9 mouse cellular contexts compared by ENCODE assay signal in genomic region chr1:74807551-74808071, GRCm38 (mm10). TPM values are rescaled to one million over a fixed set of nuclear protein-coding genes. Genes with fewer than 3 reads are reported as not detected.
A peak's percentile ranks its signal among the peaks of the same experiment; 100 is the strongest.
DNase-seq lines count a peak whose midpoint lies in the region; ATAC-seq and TF ChIP-seq lines count a peak whose summit lies in the region.
"Had no signal": no experiment of that assay in that cellular context is flagged by ENCODE, and none has a peak within 500 bp of the region (broad histone marks: within the 10 kb centered on the region; RNA-seq: fewer than 3 reads in every experiment).

No protein-coding gene starts in this region.

- H3ac ChIP-seq in C2C12 (ENCODE audit: control insufficient read depth, insufficient read length, low read depth): no peak overlapping the region

- TF ChIP-seq CTCF in C2C12 (IDR thresholded peaks at IDR 0.05; ENCODE audit: control insufficient read depth, insufficient read depth, insufficient read length): no peak

- H3K4me2 ChIP-seq in forebrain, embryonic 15.5 days (replicated peaks): peak overlapping the region; percentile 57

- WGBS in forebrain, embryonic 15.5 days: 3% methylated on average over 23 of the region's 23 CpGs
- 1% methylated on average over 23 of the region's 23 CpGs for WGBS in midbrain, embryonic 10.5 days

- peak; percentile 28 for DNase-seq in cerebellum, adult 11-12 months
- no peak for DNase-seq in cerebellum, postnatal 36 days
- DNase-seq in midbrain, embryonic 10.5 days (ENCODE audit: low spot score): no peak
- DNase-seq in frontal cortex, adult 2 months (ENCODE audit: extremely low spot score in 1 of 2, low spot score in 1 of 2): no peak
- DNase-seq in kidney, adult 8-10 months: no peak

- no peak overlapping the region for H3K27ac ChIP-seq in forebrain, embryonic 15.5 days (replicated peaks)
- peak overlapping the region; percentile 70 for H3K27ac ChIP-seq in midbrain, embryonic 10.5 days (replicated peaks)

- ATAC-seq in forebrain, embryonic 15.5 days (replicated peaks): peak; percentile 24; the same call in 1 of the 2 replicates
- no peak for ATAC-seq in erythroid progenitor cell, adult 5-6 weeks (replicated peaks; ENCODE audit: low FRiP score, poor library complexity, severe bottlenecking)

- H3K36me3 ChIP-seq in C2C12 (ENCODE audit: control insufficient read depth, insufficient read depth): no peaks in the 10 kb centered on the region
- no peaks in the 10 kb centered on the region for H3K36me3 ChIP-seq in forebrain, embryonic 15.5 days
- H3K36me3 ChIP-seq in midbrain, embryonic 10.5 days: no peaks in the 10 kb centered on the region

- H3K9ac ChIP-seq in forebrain, embryonic 15.5 days (replicated peaks): no peak overlapping the region

- no peaks in the 10 kb centered on the region for H3K79me2 ChIP-seq in C2C12 (ENCODE audit: control insufficient read depth, insufficient read depth)

- peaks cover 34% of the 10 kb centered on the region for H3K4me1 ChIP-seq in forebrain, embryonic 15.5 days
- H3K4me1 ChIP-seq in midbrain, embryonic 10.5 days: peaks cover 72% of the 10 kb centered on the region

- H3K4me3 ChIP-seq in C2C12 (ENCODE audit: insufficient read depth, poor library complexity, severe bottlenecking): no peak overlapping the region
- H3K4me3 ChIP-seq in forebrain, embryonic 15.5 days: peak overlapping the region; percentile 35; the same call in 1 of the 2 replicates
- peak overlapping the region; percentile 52 for H3K4me3 ChIP-seq in midbrain, embryonic 10.5 days

- no peaks in the 10 kb centered on the region for H3K27me3 ChIP-seq in C2C12 (ENCODE audit: control insufficient read depth, insufficient read depth, insufficient read length)
- peaks cover 77% of the 10 kb centered on the region for H3K27me3 ChIP-seq in forebrain, embryonic 15.5 days
- peaks cover 100% of the 10 kb centered on the region for H3K27me3 ChIP-seq in midbrain, embryonic 10.5 days (ENCODE audit: low read depth, poor library complexity, severe bottlenecking)

- H3K79me3 ChIP-seq in C2C12 (ENCODE audit: low read depth): no peaks in the 10 kb centered on the region

- H3K9me3 ChIP-seq in forebrain, embryonic 15.5 days: no peaks in the 10 kb centered on the region
- no peaks in the 10 kb centered on the region for H3K9me3 ChIP-seq in midbrain, embryonic 10.5 days (replicated peaks)

TF ChIP-seq in C2C12, 6 proteins besides CTCF, POLR2A, EP300 and RAD21:
- TF ChIP-seq MAX (IDR thresholded peaks at IDR 0.05) (no peak), FOSL1 (IDR thresholded peaks at IDR 0.05; ENCODE audit: insufficient read depth, low read length, poor library complexity, severe bottlenecking) (no peak), MYOG (IDR thresholded peaks at IDR 0.05; ENCODE audit: control insufficient read depth, extremely low read depth, insufficient read length) (no peak), CEBPB (IDR thresholded peaks at IDR 0.05; ENCODE audit: low read depth) (peak; percentile 25), MYOD1 (IDR thresholded peaks at IDR 0.05; ENCODE audit: control insufficient read depth, insufficient read length, low read depth) (no peak)

RNA-seq across cellular contexts. Expression of gene Wnt10a, which starts 16.3 kb away (rescaled TPM):
- 12.9 TPM for polyA plus RNA-seq in C2C12 (2012; fragmentation: generic; extraction: Trizol)
- 0.50 and 0.80 TPM in 2 replicates for polyA plus RNA-seq in forebrain, embryonic 15.5 days (2015; fragmentation: Nextera tagmentation; extraction: Ambion mirVana)
- 0.85 and 1.3 TPM in 2 replicates for polyA plus RNA-seq in midbrain, embryonic 10.5 days (2016; fragmentation: Nextera tagmentation; extraction: Ambion mirVana)
- not detected in 2 replicates for total RNA-seq in erythroid progenitor cell, adult 5-6 weeks (2015; ENCODE audit: low replicate concordance)
- not detected in 2 replicates for total RNA-seq in erythroid progenitor cell, adult 5-6 weeks (2017; ENCODE audit: low replicate concordance)
- polyA plus RNA-seq in frontal cortex, adult 2 months (2012; rRNA removed): 6.0 and 7.2 TPM in 2 replicates
- total RNA-seq: hematopoietic stem cell, adult 5-6 weeks had no signal

RNA-seq across cellular contexts. Expression of gene Wnt6, which starts 35.9 kb away (rescaled TPM):
- 3.0 TPM for polyA plus RNA-seq in C2C12 (2012; fragmentation: generic; extraction: Trizol)
- 2.2 and 2.3 TPM in 2 replicates for polyA plus RNA-seq in forebrain, embryonic 15.5 days (2015; fragmentation: Nextera tagmentation; extraction: Ambion mirVana)
- 8.7 and 11.0 TPM in 2 replicates for polyA plus RNA-seq in midbrain, embryonic 10.5 days (2016; fragmentation: Nextera tagmentation; extraction: Ambion mirVana)
- total RNA-seq in erythroid progenitor cell, adult 5-6 weeks (2015; ENCODE audit: low replicate concordance): not detected in 2 replicates
- total RNA-seq in erythroid progenitor cell, adult 5-6 weeks (2017; ENCODE audit: low replicate concordance): not detected in 2 replicates
- 7.9 and 8.9 TPM in 2 replicates for polyA plus RNA-seq in frontal cortex, adult 2 months (2012; rRNA removed)
- total RNA-seq: hematopoietic stem cell, adult 5-6 weeks had no signal

RNA-seq across cellular contexts. Expression of gene Cdk5r2, which starts 47.1 kb away (rescaled TPM):
- polyA plus RNA-seq in C2C12 (2012; fragmentation: generic; extraction: Trizol): 0.04 TPM
- polyA plus RNA-seq in forebrain, embryonic 15.5 days (2015; fragmentation: Nextera tagmentation; extraction: Ambion mirVana): 2.1 and 2.4 TPM in 2 replicates
- polyA plus RNA-seq in midbrain, embryonic 10.5 days (2016; fragmentation: Nextera tagmentation; extraction: Ambion mirVana): 1.3 and 2.2 TPM in 2 replicates
- total RNA-seq in erythroid progenitor cell, adult 5-6 weeks (2015; ENCODE audit: low replicate concordance): not detected in 2 replicates
- total RNA-seq in erythroid progenitor cell, adult 5-6 weeks (2017; ENCODE audit: low replicate concordance): not detected in 2 replicates
- 224 and 291 TPM in 2 replicates for polyA plus RNA-seq in frontal cortex, adult 2 months (2012; rRNA removed)
- total RNA-seq: hematopoietic stem cell, adult 5-6 weeks had no signal

RNA-seq across cellular contexts. Expression of gene Prkag3, which starts 58.6 kb away (rescaled TPM):
- polyA plus RNA-seq in C2C12 (2012; fragmentation: generic; extraction: Trizol): 0.66 TPM
- polyA plus RNA-seq in forebrain, embryonic 15.5 days (2015; fragmentation: Nextera tagmentation; extraction: Ambion mirVana): not detected in 2 replicates
- polyA plus RNA-seq in midbrain, embryonic 10.5 days (2016; fragmentation: Nextera tagmentation; extraction: Ambion mirVana): not detected in 2 replicates
- total RNA-seq in erythroid progenitor cell, adult 5-6 weeks (2015; ENCODE audit: low replicate concordance): not detected in 2 replicates
- total RNA-seq in erythroid progenitor cell, adult 5-6 weeks (2017; ENCODE audit: low replicate concordance): not detected in 2 replicates
- polyA plus RNA-seq in frontal cortex, adult 2 months (2012; rRNA removed): 0.76 and 0.88 TPM in 2 replicates
- total RNA-seq: hematopoietic stem cell, adult 5-6 weeks had no signal

Comparison
In these comparisons a context has a peak if more than half of its experiments do, and no peak if none do; other contexts are left out.
1. RNA of gene Cdk5r2, which starts 47.1 kb away (polyA plus RNA-seq): 224 to 291 TPM in frontal cortex, adult 2 months; 2.1 to 2.4 TPM in forebrain, embryonic 15.5 days, 1.3 to 2.2 TPM in midbrain, embryonic 10.5 days and 0.04 TPM in C2C12 (single experiment); every median in the first group is over 10 times any median in the second.